In genomic region chr13:102589680-102590435, GRCm38 (mm10) we compare ENCODE assay signal across 9 mouse cellular contexts.
DNase-seq lines count a peak whose midpoint lies in the region; ATAC-seq and TF ChIP-seq lines count a peak whose summit lies in the region.
"Had no signal": no experiment of that assay in that cellular context is flagged by ENCODE, and none has a peak within 500 bp of the region (broad histone marks: within the 10 kb centered on the region; RNA-seq: fewer than 3 reads in every experiment).

No protein-coding gene starts in this region.

- peak; percentile 30 for DNase-seq in kidney, adult 11 months
- DNase-seq in kidney, postnatal 25 days = no peak
- DNase-seq in embryonic facial prominence, embryonic 11.5 days (ENCODE audit: low spot score) = peak; percentile 54
- DNase-seq in heart, postnatal 14 days = peak; percentile 40 to 49
- DNase-seq in limb, embryonic 14.5 days (ENCODE audit: low spot score) = peak; percentile 52
- peak; percentile 12 for DNase-seq in yolk sac, embryonic 10.5 days (ENCODE audit: low spot score)
- no peak for DNase-seq in thymus, adult 2 months
- DNase-seq in adrenal gland, postnatal 14 days = no peak

- no peaks in the 10 kb centered on the region for H3K9me3 ChIP-seq in embryonic facial prominence, embryonic 11.5 days (replicated peaks; ENCODE audit: control insufficient read depth, low read length)
- no peaks in the 10 kb centered on the region for H3K9me3 ChIP-seq in limb, embryonic 14.5 days (ENCODE audit: control insufficient read depth, low read length)
- H3K9me3 ChIP-seq: megakaryocyte, embryonic 14.5 days had no signal

- H3K36me3 ChIP-seq in embryonic facial prominence, embryonic 11.5 days (replicated peaks; ENCODE audit: control insufficient read depth, insufficient read depth, low read depth, low read length) = no peaks in the 10 kb centered on the region
- H3K36me3 ChIP-seq in limb, embryonic 14.5 days (ENCODE audit: control insufficient read depth, insufficient read depth, low read length) = no peaks in the 10 kb centered on the region
- H3K36me3 ChIP-seq in thymus, adult 2 months (ENCODE audit: control insufficient read depth, insufficient read depth, low read length) = no peaks in the 10 kb centered on the region

- H3K4me3 ChIP-seq in embryonic facial prominence, embryonic 11.5 days (ENCODE audit: low read depth, low read length) = no peak overlapping the region
- H3K4me3 ChIP-seq in limb, embryonic 14.5 days (replicated peaks; ENCODE audit: low read length) = 0 out of 2 replicates have a peak overlapping the region, but pooled peaks have one; percentile 6
- no peak overlapping the region for H3K4me3 ChIP-seq in thymus, adult 2 months (ENCODE audit: control insufficient read depth, insufficient read depth, low read length)
- H3K4me3 ChIP-seq: megakaryocyte, embryonic 14.5 days had no signal

- no peak for TF ChIP-seq CTCF in thymus, adult 2 months (IDR thresholded peaks at IDR 0.05; ENCODE audit: borderline replicate concordance, control insufficient read depth, extremely low read depth, insufficient read depth, low read length, poor library complexity)

- ATAC-seq in embryonic facial prominence, embryonic 11.5 days (replicated peaks; ENCODE audit: insufficient number of reproducible peaks, low FRiP score, low TSS enrichment, low read depth) = peak; percentile 39; the same call in 1 of the 2 replicates
- peak; percentile 85 for ATAC-seq in limb, embryonic 14.5 days (ENCODE audit: low FRiP score, low read depth)

- TF ChIP-seq POLR2A in limb, embryonic 14.5 days (IDR thresholded peaks at IDR 0.05; ENCODE audit: borderline replicate concordance, extremely low read depth, insufficient read depth, insufficient read length) = no peak
- TF ChIP-seq POLR2A in thymus, adult 2 months (IDR thresholded peaks at IDR 0.05; ENCODE audit: control insufficient read depth, extremely low read depth, insufficient read depth, low read length, poor library complexity) = no peak

- no peaks in the 10 kb centered on the region for H3K27me3 ChIP-seq in embryonic facial prominence, embryonic 11.5 days (ENCODE audit: control insufficient read depth, insufficient read depth, low read length)
- H3K27me3 ChIP-seq in limb, embryonic 14.5 days (ENCODE audit: control insufficient read depth, insufficient read depth, low read length) = no peaks in the 10 kb centered on the region
- no peaks in the 10 kb centered on the region for H3K27me3 ChIP-seq in thymus, adult 2 months (ENCODE audit: control insufficient read depth, insufficient read depth, low read length)

- H3K4me1 ChIP-seq in embryonic facial prominence, embryonic 11.5 days (ENCODE audit: control insufficient read depth, insufficient read depth, low read length) = no peaks in the 10 kb centered on the region
- H3K4me1 ChIP-seq in limb, embryonic 14.5 days (ENCODE audit: control insufficient read depth, insufficient read depth, low read length) = peaks cover 18% of the 10 kb centered on the region
- no peaks in the 10 kb centered on the region for H3K4me1 ChIP-seq in thymus, adult 2 months (replicated peaks; ENCODE audit: control insufficient read depth, insufficient read depth, low read length)
- H3K4me1 ChIP-seq: megakaryocyte, embryonic 14.5 days had no signal

- 42% methylated on average over 18 of the region's 18 CpGs for WGBS in embryonic facial prominence, embryonic 11.5 days
- 20% methylated on average over 18 of the region's 18 CpGs for WGBS in limb, embryonic 14.5 days
- 93% methylated on average over 18 of the region's 18 CpGs for WGBS in thymus, adult 2 months

- intact Hi-C loops in heart, postnatal 14 days (cut with DNase I) = no loop called here

- no peak overlapping the region for H3K9ac ChIP-seq in embryonic facial prominence, embryonic 11.5 days (replicated peaks; ENCODE audit: low read length)
- H3K9ac ChIP-seq in limb, embryonic 14.5 days (ENCODE audit: low read depth, low read length, severe bottlenecking) = no peak overlapping the region

- H3K27ac ChIP-seq in embryonic facial prominence, embryonic 11.5 days (replicated peaks; ENCODE audit: low read depth, low read length) = no peak overlapping the region
- no peak overlapping the region for H3K27ac ChIP-seq in limb, embryonic 14.5 days (replicated peaks; ENCODE audit: low read depth, low read length)
- H3K27ac ChIP-seq in thymus, adult 2 months (ENCODE audit: control insufficient read depth, insufficient read depth, low read length) = no peak overlapping the region

- H3K4me2 ChIP-seq in embryonic facial prominence, embryonic 11.5 days (ENCODE audit: low read depth, low read length) = no peak overlapping the region
- peak overlapping the region; percentile 20 for H3K4me2 ChIP-seq in limb, embryonic 14.5 days (replicated peaks; ENCODE audit: low read depth, low read length, severe bottlenecking)

Comparison
In these comparisons a context has a peak if more than half of its experiments do, and no peak if none do; other contexts are left out.
1. DNase-seq: peak in kidney, adult 11 months (single experiment), embryonic facial prominence, embryonic 11.5 days (single experiment), heart, postnatal 14 days (2 of 2), limb, embryonic 14.5 days (single experiment) and yolk sac, embryonic 10.5 days (single experiment); none in kidney, postnatal 25 days (0 of 2), thymus, adult 2 months (single experiment) and adrenal gland, postnatal 14 days (single experiment).